Mouse (Mus musculus): Measurements from ENCODE around the gene B830017H08Rik. TPM values are rescaled to one million over a fixed set of nuclear protein-coding genes. Genes with fewer than 3 reads are reported as not detected.

B830017H08Rik gene
- polyA plus RNA-seq, 1 experiment from 2014 or later: not detected

DNA sequence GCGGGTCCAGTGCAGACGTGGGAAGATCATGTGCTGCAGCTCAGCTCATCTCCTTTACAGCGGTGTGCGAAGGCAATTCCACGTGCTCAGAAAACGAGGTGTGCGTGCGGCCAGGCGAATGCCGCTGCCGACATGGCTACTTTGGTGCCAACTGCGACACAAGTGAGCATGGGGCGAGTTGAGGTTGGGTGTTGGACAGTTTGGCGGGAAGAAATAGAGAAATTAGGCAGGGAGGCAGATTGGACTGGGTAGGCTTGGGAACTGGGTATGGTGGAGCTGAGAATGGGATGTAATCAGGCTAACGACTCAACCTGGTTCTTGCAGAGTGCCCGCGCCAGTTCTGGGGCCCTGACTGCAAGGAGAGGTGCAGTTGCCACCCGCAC, 30.5 kb upstream of the B830017H08Rik start:
- WGBS (ENCODE audit: insufficient replicate concordance): 16% methylated on average over 18 of the region's 18 CpGs
- no peaks in the 10 kb centered on the region for H3K36me3 ChIP-seq
- H3K4me2 ChIP-seq: peak overlapping the region; percentile 57
- no peak overlapping the region; the same call in 1 of the 2 replicates for H3K9ac ChIP-seq
- H3K4me3 ChIP-seq: peak overlapping the region; percentile 31
- ATAC-seq: no peak
- no peaks in the 10 kb centered on the region for H3K9me3 ChIP-seq (replicated peaks)
- H3K27me3 ChIP-seq (replicated peaks): peaks cover 100% of the 10 kb centered on the region
- peaks cover 37% of the 10 kb centered on the region for H3K4me1 ChIP-seq
- no peak overlapping the region for H3K27ac ChIP-seq

DNA sequence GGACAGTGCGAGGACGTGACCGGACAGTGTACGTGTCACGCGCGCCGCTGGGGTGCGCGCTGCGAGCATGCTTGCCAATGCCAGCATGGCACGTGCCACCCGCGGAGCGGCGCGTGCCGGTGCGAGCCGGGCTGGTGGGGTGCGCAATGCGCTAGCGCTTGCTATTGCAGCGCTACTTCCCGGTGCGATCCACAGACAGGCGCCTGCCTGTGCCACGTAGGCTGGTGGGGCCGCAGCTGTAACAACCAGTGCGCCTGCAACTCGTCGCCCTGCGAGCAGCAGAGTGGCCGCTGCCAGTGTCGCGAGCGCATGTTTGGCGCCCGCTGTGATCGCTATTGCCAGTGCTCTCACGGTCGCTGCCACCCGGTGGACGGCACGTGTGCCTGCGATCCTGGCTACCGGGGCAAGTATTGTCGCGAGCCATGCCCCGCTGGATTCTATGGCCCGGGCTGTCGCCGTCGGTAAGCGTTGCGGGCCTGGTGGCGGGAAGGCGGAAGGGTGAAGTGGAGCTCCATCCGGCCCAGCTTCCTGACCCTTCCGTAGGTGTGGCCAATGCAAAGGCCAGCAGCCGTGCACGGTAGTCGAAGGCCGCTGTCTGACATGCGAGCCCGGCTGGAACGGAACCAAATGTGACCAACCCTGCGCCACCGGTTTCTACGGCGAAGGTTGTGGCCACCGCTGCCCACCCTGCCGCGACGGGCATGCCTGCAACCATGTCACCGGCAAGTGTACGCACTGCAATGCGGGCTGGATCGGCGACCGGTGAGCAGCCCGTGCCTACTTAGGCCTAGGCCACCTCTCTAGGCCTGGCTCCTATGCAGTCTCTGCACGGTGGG, 29.9 kb upstream of the B830017H08Rik start:
- ATAC-seq: no peak
- Histone ChIP-seq H3K36me3 (no peaks in the 10 kb centered on the region), H3K27ac (no peak overlapping the region), H3K27me3 (replicated peaks) (peaks cover 100% of the 10 kb centered on the region), H3K4me1 (peaks cover 42% of the 10 kb centered on the region), H3K9me3 (replicated peaks) (no peaks in the 10 kb centered on the region), H3K4me3 (peak overlapping the region; percentile 31), H3K4me2 (peak overlapping the region; percentile 57), H3K9ac (no peak overlapping the region; the same call in 1 of the 2 replicates)
- 5% methylated on average over 83 of the region's 83 CpGs for WGBS (ENCODE audit: insufficient replicate concordance)

DNA sequence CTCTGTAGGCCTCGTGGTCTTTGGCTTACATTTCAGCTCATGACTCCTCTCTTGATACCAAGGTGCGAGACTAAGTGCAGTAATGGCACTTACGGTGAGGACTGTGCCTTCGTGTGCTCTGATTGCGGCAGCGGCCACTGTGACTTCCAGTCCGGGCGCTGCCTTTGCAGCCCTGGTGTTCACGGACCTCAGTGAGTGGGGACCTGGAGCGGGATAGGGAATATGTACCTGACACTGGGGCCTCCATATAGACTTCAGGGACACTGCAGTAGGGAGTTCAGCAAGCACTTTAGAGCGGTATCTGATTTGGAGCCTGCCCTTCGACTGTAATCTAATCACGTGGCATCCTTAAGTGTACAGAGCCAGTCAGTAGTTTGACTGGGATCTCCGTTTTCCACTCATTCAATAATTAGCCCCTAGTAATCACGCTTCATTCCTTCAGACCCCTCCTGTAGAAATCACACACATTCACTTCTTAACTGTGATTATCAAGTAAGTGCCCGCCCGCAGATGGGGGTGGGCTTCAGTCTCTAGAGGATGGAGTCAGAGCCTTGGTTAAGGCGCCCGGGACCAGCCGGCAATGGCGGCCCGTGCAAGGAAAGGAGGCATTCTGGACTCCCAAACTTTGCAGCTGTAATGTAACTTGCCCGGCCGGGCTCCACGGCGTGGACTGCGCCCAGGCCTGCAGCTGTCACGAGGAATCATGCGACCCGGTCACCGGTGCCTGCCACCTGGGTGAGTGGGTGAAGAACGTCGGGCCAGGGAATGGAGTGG, 29.1 kb upstream of the B830017H08Rik start:
- Histone ChIP-seq H3K27ac (no peak overlapping the region), H3K36me3 (no peaks in the 10 kb centered on the region), H3K4me2 (peak overlapping the region; percentile 65), H3K27me3 (replicated peaks) (peaks cover 99% of the 10 kb centered on the region), H3K9ac (no peak overlapping the region), H3K4me3 (peak overlapping the region; percentile 42), H3K4me1 (peaks cover 42% of the 10 kb centered on the region), H3K9me3 (replicated peaks) (no peaks in the 10 kb centered on the region)
- ATAC-seq: no peak; the same call in 1 of the 2 replicates
- WGBS (ENCODE audit: insufficient replicate concordance): 13% methylated on average over 33 of the region's 33 CpGs

DNA sequence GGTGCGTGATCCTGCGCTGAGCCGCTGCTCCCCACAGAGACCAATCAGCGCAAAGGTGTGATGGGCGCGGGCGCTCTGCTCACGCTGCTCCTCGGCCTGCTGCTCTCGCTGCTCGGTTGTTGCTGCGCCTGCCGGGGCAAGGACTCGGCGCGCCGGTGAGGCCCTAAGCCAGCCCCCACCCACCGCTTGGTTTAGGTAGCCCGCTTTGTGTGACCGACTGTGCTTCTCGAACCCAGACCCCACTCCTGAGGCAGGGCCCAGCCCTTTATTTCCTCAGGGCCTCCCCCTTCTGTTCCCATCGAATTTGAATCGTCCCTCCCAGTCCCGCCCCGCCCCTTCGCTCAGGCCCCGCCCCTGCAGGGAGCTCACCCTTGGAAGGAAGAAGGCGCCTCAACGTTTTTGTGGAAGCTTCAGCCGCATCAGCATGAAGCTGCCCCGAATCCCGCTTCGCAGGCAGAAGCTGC, 28.4 kb upstream of the B830017H08Rik start:
- no peaks in the 10 kb centered on the region for H3K36me3 ChIP-seq
- peaks cover 99% of the 10 kb centered on the region for H3K27me3 ChIP-seq (replicated peaks)
- no peak overlapping the region for H3K27ac ChIP-seq
- H3K9ac ChIP-seq: no peak overlapping the region
- peaks cover 42% of the 10 kb centered on the region for H3K4me1 ChIP-seq
- H3K4me3 ChIP-seq: peak overlapping the region; percentile 42
- H3K9me3 ChIP-seq (replicated peaks): no peaks in the 10 kb centered on the region
- WGBS (ENCODE audit: insufficient replicate concordance): 3% methylated on average over 33 of the region's 33 CpGs
- peak; percentile 49; the same call in 1 of the 2 replicates for ATAC-seq
- H3K4me2 ChIP-seq: peak overlapping the region; percentile 65

DNA sequence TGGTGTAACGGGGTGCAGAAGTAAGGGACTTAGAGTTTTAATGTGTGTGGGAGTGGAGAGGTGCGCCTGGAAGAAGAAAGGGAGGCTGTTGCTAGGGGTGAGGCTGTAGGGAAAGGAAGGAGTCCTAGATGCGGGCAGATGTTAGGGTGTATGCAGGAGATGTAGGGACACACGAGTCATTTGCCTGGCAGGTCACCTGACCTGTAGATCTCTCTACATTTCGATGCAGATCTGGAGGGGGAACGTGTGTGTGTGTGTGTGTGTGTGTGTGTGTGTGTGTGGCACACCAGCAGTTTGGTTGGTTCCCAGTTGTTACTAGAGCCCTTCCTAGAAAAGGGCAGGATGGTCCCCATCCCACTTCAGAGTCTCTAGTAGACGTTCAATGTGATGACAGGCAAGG, 27.9 kb upstream of the B830017H08Rik start:
- H3K27ac ChIP-seq: no peak overlapping the region
- H3K4me3 ChIP-seq: no peak overlapping the region
- H3K27me3 ChIP-seq (replicated peaks): peaks cover 99% of the 10 kb centered on the region
- ATAC-seq: no peak
- peaks cover 42% of the 10 kb centered on the region for H3K4me1 ChIP-seq
- peak overlapping the region; percentile 65 for H3K4me2 ChIP-seq
- H3K9ac ChIP-seq: no peak overlapping the region
- no peaks in the 10 kb centered on the region for H3K9me3 ChIP-seq (replicated peaks)
- WGBS (ENCODE audit: insufficient replicate concordance): 16% methylated on average over 7 of the region's 7 CpGs
- no peaks in the 10 kb centered on the region for H3K36me3 ChIP-seq

DNA sequence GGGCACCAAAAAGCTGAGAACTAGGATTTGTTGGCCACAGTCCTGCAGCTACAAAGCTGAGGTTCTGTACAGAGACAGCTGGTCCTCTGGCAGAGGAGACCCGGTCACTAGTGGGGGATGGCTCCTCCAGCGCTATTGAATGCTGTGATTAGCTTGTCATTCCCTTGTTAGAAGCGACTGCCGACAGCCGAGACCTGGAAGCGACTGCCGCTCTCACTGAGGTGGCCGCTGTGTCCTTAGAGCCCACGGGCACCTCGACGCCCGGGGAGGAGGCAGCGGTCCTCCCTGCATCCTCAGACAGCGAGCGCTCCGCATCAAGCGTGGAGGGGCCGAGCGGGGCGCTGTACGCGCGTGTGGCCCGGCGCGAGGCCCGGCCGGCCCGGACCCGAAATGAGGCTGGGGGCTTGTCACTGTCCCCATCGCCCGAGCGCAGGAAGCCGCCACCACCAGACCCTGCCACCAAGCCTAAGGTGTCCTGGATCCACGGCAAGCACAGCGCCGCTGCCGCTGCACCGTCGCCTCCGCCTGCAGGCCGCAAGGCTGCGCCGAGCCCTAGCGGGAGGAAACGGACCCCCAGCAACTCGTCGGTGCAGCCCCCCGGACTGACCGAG, 26.2 kb upstream of the B830017H08Rik start:
- H3K4me2 ChIP-seq: peak overlapping the region; percentile 85
- H3K9ac ChIP-seq: peak overlapping the region; percentile 65
- 5% methylated on average over 50 of the region's 50 CpGs for WGBS (ENCODE audit: insufficient replicate concordance)
- H3K27me3 ChIP-seq (replicated peaks): peaks cover 99% of the 10 kb centered on the region
- H3K9me3 ChIP-seq (replicated peaks): no peaks in the 10 kb centered on the region
- no peaks in the 10 kb centered on the region for H3K36me3 ChIP-seq
- peak overlapping the region; percentile 57 for H3K4me3 ChIP-seq
- H3K27ac ChIP-seq: peak overlapping the region; percentile 30; the same call in 1 of the 2 replicates
- ATAC-seq: no peak
- peaks cover 42% of the 10 kb centered on the region for H3K4me1 ChIP-seq

DNA sequence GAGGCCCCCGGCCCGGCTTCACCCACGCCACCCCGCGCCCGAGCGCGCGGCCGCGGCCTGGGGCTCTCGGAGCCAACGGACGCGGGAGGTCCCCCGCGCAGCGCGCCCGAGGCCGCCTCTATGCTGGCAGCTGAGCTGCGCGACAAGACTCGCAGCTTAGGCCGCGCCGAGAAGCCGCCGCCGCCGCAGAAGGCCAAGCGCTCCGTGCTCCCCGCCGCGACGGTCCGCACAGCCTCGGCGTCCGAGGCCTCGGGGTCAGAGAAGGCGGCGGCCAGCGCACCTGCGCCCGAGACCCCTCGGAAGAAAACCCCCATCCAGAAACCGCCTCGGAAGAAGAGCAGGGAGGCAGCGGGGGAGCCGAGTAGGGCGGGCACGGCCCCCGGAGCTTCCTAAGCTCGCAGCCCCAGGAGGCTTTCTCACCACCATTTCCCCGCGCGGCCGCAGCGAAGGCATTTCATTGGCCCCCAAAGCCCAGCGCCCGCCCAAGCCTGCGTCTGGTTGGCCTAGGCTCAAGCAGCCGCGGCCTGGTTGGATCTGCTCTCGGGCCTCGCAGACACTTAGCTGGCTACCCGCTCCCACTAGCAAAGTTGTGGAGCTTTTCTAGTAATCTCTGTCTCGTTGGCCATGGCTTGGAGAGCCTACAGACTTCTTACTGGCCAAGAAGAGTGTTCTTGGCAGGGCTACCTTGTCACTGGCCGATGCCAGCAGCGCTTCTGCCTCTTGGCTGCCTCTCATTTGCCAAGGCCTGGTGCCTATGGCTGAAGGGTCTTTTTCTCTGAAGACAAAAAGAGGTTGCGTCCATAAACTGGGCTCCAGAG, 25.5 kb upstream of the B830017H08Rik start:
- Histone ChIP-seq H3K27ac (peak overlapping the region; percentile 30; the same call in 1 of the 2 replicates), H3K4me1 (peaks cover 42% of the 10 kb centered on the region)
- WGBS (ENCODE audit: insufficient replicate concordance): 4% methylated on average over 73 of the region's 73 CpGs

DNA sequence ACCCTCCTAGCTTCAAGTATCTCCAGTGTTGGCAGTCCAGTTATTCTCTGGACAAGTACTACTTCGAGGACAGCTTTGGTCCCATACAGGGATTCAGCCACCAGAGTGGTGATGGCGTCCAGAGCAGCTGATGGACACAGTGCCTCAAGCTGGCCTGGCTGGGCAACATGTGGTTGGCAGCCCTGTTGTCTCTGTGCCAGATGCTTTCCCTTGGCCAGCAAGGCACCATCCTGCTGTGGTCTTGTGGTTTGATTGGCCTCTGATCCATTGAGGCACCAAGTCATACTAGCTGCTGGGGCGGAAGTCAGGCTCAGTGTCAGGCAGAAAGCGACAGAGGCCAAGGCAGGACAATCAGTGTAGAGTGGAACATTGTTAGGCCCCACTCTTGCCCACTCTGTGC, 23.8 kb upstream of the B830017H08Rik start:
- no peak overlapping the region for H3K4me2 ChIP-seq
- peaks cover 99% of the 10 kb centered on the region for H3K27me3 ChIP-seq (replicated peaks)
- no peak overlapping the region for H3K9ac ChIP-seq
- no peak overlapping the region for H3K4me3 ChIP-seq
- no peak for ATAC-seq
- no peak overlapping the region for H3K27ac ChIP-seq
- H3K4me1 ChIP-seq: peaks cover 25% of the 10 kb centered on the region
- no peaks in the 10 kb centered on the region for H3K9me3 ChIP-seq (replicated peaks)
- no peaks in the 10 kb centered on the region for H3K36me3 ChIP-seq
- 63% methylated on average over 4 of the region's 4 CpGs for WGBS (ENCODE audit: insufficient replicate concordance)

More for the DNA sequence above, 25.5 kb upstream of the B830017H08Rik start:
- peak; percentile 68 for ATAC-seq
- Histone ChIP-seq H3K36me3 (no peaks in the 10 kb centered on the region), H3K9me3 (replicated peaks) (no peaks in the 10 kb centered on the region), H3K9ac (peak overlapping the region; percentile 65), H3K4me2 (peak overlapping the region; percentile 85), H3K27me3 (replicated peaks) (peaks cover 99% of the 10 kb centered on the region), H3K4me3 (peak overlapping the region; percentile 57)

DNA sequence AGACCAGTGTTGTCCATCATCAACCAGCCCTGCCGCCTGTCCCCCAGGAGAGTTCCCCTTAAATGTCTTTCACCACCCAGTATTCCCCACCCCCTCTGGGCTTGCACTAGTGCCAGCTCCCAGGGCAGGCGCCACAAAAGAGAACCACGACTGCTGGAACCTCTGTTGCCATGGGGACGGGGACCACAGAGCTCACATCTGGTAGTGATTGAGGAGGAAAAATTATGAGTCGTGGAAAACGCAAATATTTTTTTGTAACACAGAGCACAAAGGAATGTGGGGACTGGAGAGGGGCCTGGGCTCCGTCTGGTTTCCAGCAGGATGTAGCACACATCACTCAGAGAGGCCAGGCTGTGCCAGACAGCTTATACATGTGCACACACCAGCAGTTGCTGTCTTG, 23.2 kb upstream of the B830017H08Rik start:
- Histone ChIP-seq H3K4me1 (peaks cover 20% of the 10 kb centered on the region), H3K27me3 (replicated peaks) (peaks cover 99% of the 10 kb centered on the region), H3K4me3 (no peak overlapping the region), H3K4me2 (no peak overlapping the region), H3K27ac (0 out of 2 replicates have a peak overlapping the region, but pooled peaks have one; percentile 17), H3K9me3 (replicated peaks) (no peaks in the 10 kb centered on the region), H3K36me3 (no peaks in the 10 kb centered on the region), H3K9ac (no peak overlapping the region)
- ATAC-seq: no peak
- 30% methylated on average over 7 of the region's 7 CpGs for WGBS (ENCODE audit: insufficient replicate concordance)

DNA sequence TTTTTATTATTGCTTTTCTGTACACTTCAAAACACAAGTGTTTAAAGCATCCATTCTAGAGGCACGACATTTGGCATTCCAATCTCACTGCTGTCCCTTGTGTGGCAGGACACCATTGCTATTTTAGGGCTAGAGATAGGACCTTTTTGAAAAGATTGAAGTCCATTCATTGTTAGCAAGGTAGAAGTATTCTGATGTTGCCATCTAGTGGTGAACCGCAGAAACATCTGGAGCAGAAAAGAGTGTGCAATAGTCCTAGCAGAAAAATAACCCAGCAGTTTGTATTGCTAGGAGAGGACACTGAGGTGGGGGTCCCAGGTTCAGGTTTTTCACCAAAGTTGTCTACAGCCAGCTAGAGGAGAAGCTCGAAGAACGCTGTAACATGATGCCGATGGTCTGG, 20.8 kb upstream of the B830017H08Rik start:
- no peak for ATAC-seq
- Histone ChIP-seq H3K9ac (no peak overlapping the region), H3K36me3 (no peaks in the 10 kb centered on the region), H3K27ac (no peak overlapping the region), H3K9me3 (replicated peaks) (no peaks in the 10 kb centered on the region), H3K27me3 (replicated peaks) (peaks cover 99% of the 10 kb centered on the region), H3K4me3 (no peak overlapping the region), H3K4me2 (no peak overlapping the region), H3K4me1 (peaks cover 22% of the 10 kb centered on the region)
- WGBS (ENCODE audit: insufficient replicate concordance): 3% methylated on average over 5 of the region's 5 CpGs

DNA sequence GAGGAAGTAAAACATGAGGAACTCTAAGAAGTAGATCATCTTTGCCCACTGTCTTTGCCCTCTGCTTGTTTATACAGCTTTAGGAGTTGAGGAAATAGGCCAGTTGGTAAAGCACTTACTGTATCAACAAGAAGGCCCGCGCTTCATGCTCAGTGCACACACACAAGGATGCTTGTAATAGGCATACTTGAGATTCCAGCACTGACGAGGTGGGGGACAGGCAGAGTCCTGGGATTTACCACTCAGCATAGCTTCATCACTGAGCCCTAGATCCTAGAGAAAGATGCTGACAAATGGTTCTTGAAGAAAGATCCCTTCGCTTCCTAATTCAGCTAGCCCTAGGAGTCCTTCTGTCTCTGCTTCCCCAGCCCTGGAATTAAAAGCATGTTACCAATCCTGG, 19.7 kb upstream of the B830017H08Rik start:
- H3K4me2 ChIP-seq: no peak overlapping the region
- WGBS (ENCODE audit: insufficient replicate concordance): 54% methylated on average over 4 of the region's 4 CpGs
- no peak overlapping the region for H3K9ac ChIP-seq
- H3K27me3 ChIP-seq (replicated peaks): peaks cover 96% of the 10 kb centered on the region
- H3K9me3 ChIP-seq (replicated peaks): no peaks in the 10 kb centered on the region
- H3K36me3 ChIP-seq: no peaks in the 10 kb centered on the region
- no peak overlapping the region for H3K4me3 ChIP-seq
- no peak overlapping the region for H3K27ac ChIP-seq
- ATAC-seq: no peak
- peaks cover 13% of the 10 kb centered on the region for H3K4me1 ChIP-seq
